Mouse (Mus musculus): ENCODE measurements around the gene Dnajc27.

Dnajc27 gene

GRCm38 (mm10) chr12:4080311-4080710 lies 2.1 kb upstream of the Dnajc27 start:
- DNase-seq (ENCODE audit: low read depth, low spot score), result peak; percentile 55

- DNase-seq (ENCODE audit: low read depth, low spot score), result no peak
These were observed 1.1 kb downstream of the Dnajc27 start for GRCm38 (mm10) chr12:4083441-4083840.

GRCm38 (mm10) chr12:4107383-4107782 lies 25.0 kb downstream of the Dnajc27 start:
- DNase-seq (ENCODE audit: low read depth, low spot score), result peak; percentile 65

GRCm38 (mm10) chr12:4116132-4116531 lies 33.7 kb downstream of the Dnajc27 start:
- DNase-seq (ENCODE audit: low read depth, low spot score), result no peak

GRCm38 (mm10) chr12:4117136-4117535 lies 34.8 kb downstream of the Dnajc27 start:
- DNase-seq (ENCODE audit: low read depth, low spot score), result no peak

- DNase-seq (ENCODE audit: low read depth, low spot score), result no peak
These were observed 35.2 kb downstream of the Dnajc27 start for GRCm38 (mm10) chr12:4117579-4117978.

GRCm38 (mm10) chr12:4127346-4127745 lies 45.0 kb downstream of the Dnajc27 start:
- no peak for DNase-seq (ENCODE audit: low read depth, low spot score)

- DNase-seq (ENCODE audit: low read depth, low spot score), result peak; percentile 37
These were observed 50.8 kb downstream of the Dnajc27 start, which contains the start of gene Adcy3 for GRCm38 (mm10) chr12:4132941-4133846. Adcy3 (plus strand) TSS chr12:4133103.

GRCm38 (mm10) chr12:4133847-4134212 lies 51.4 kb downstream of the Dnajc27 start:
- DNase-seq (ENCODE audit: low read depth, low spot score), result no peak

GRCm38 (mm10) chr12:4143179-4143578 lies 60.8 kb downstream of the Dnajc27 start:
- no peak for DNase-seq (ENCODE audit: low read depth, low spot score)

GRCm38 (mm10) chr12:4150936-4151335 lies 68.6 kb downstream of the Dnajc27 start:
- DNase-seq (ENCODE audit: low read depth, low spot score), result no peak

GRCm38 (mm10) chr12:4151969-4152368 lies 69.6 kb downstream of the Dnajc27 start:
- no peak for DNase-seq (ENCODE audit: low read depth, low spot score)

GRCm38 (mm10) chr12:4157466-4157865 lies 75.1 kb downstream of the Dnajc27 start:
- DNase-seq (ENCODE audit: low read depth, low spot score), result no peak

- DNase-seq (ENCODE audit: low read depth, low spot score), result no peak
These were observed 75.8 kb downstream of the Dnajc27 start for GRCm38 (mm10) chr12:4158179-4158578.

- DNase-seq (ENCODE audit: low read depth, low spot score), result no peak
These were observed 76.7 kb downstream of the Dnajc27 start for GRCm38 (mm10) chr12:4158868-4159632.

Data from retina, postnatal 7 days (tissue).